9 mouse cellular contexts compared by ENCODE assay signal in genomic region chr9:71616185-71616584, GRCm38 (mm10). TPM values are rescaled to one million over a fixed set of nuclear protein-coding genes. Genes with fewer than 3 reads are reported as not detected.
A peak's percentile ranks its signal among the peaks of the same experiment; 100 is the strongest.
DNase-seq lines count a peak whose midpoint lies in the region; ATAC-seq and TF ChIP-seq lines count a peak whose summit lies in the region.
"Had no signal": no experiment of that assay in that cellular context is flagged by ENCODE, and none has a peak within 500 bp of the region (broad histone marks: within the 10 kb centered on the region; RNA-seq: fewer than 3 reads in every experiment).

No protein-coding gene starts in this region.

- no peaks in the 10 kb centered on the region for H3K4me1 ChIP-seq in cortical plate, adult 2 months (ENCODE audit: control insufficient read depth, insufficient read depth, low read length)
- H3K4me1 ChIP-seq in lung, embryonic 14.5 days (ENCODE audit: insufficient read depth), result no peaks in the 10 kb centered on the region
- H3K4me1 ChIP-seq: hindbrain, embryonic 15.5 days had no signal

- no peak overlapping the region for H3K9ac ChIP-seq in lung, embryonic 14.5 days
- H3K9ac ChIP-seq: hindbrain, embryonic 15.5 days had no signal

- 3% methylated on average over 3 of the region's 3 CpGs for WGBS in lung, embryonic 14.5 days

- H3K4me2 ChIP-seq in lung, embryonic 14.5 days, result no peak overlapping the region
- H3K4me2 ChIP-seq: hindbrain, embryonic 15.5 days had no signal

- H3K4me3 ChIP-seq in cortical plate, adult 2 months (ENCODE audit: insufficient read depth, low read length), result no peak overlapping the region
- no peak overlapping the region for H3K4me3 ChIP-seq in lung, embryonic 14.5 days (ENCODE audit: low read depth, low read length)
- H3K4me3 ChIP-seq: hindbrain, embryonic 15.5 days had no signal

- peak; percentile 65 for DNase-seq in CD4-positive helper T cell, adult 2 months (ENCODE audit: low read depth, low spot score)
- peak; percentile 86 for DNase-seq in R1 (ENCODE audit: low read depth, low spot score)
- DNase-seq in gastrocnemius, postnatal 4 days (ENCODE audit: low spot score in 2 of 2), result peak; percentile 61 to 79
- peak; percentile 89 to 91 for DNase-seq in kidney, postnatal 4 days
- peak; percentile 94 for DNase-seq in lung, embryonic 14.5 days
- DNase-seq in right cerebral cortex, postnatal 14 days, result peak; percentile 81
- DNase-seq in urinary bladder, postnatal 25 days (ENCODE audit: low spot score), result peak; percentile 83

- no peaks in the 10 kb centered on the region for H3K36me3 ChIP-seq in lung, embryonic 14.5 days (ENCODE audit: insufficient read depth)
- H3K36me3 ChIP-seq: hindbrain, embryonic 15.5 days had no signal

- peak; percentile 79 for TF ChIP-seq CTCF in cortical plate, adult 2 months (IDR thresholded peaks at IDR 0.05; ENCODE audit: extremely low read depth, insufficient read depth, low read length)
- TF ChIP-seq CTCF in lung, embryonic 14.5 days (IDR thresholded peaks at IDR 0.05; ENCODE audit: low read depth), result peak; percentile 95

- H3K27me3 ChIP-seq in lung, embryonic 14.5 days (ENCODE audit: insufficient read depth, low read length), result no peaks in the 10 kb centered on the region
- H3K27me3 ChIP-seq: hindbrain, embryonic 15.5 days had no signal

- no peaks in the 10 kb centered on the region for H3K9me3 ChIP-seq in lung, embryonic 14.5 days (ENCODE audit: low read depth, low read length)
- H3K9me3 ChIP-seq: hindbrain, embryonic 15.5 days had no signal

- peak; percentile 62; the same call in 1 of the 2 replicates for ATAC-seq in lung, embryonic 14.5 days (ENCODE audit: insufficient read depth)

- H3K27ac ChIP-seq in cortical plate, adult 2 months (ENCODE audit: insufficient read depth, low read length), result no peak overlapping the region
- H3K27ac ChIP-seq in lung, embryonic 14.5 days (ENCODE audit: low read depth), result no peak overlapping the region
- H3K27ac ChIP-seq: hindbrain, embryonic 15.5 days had no signal

- no peak for TF ChIP-seq POLR2A in cortical plate, adult 2 months (IDR thresholded peaks at IDR 0.05; ENCODE audit: extremely low read depth, insufficient read depth, low read length)

RNA-seq across cellular contexts. Expression of gene Myzap, which starts 24.0 kb away (rescaled TPM):
- polyA plus RNA-seq in cortical plate, adult 2 months (2012; rRNA removed), result 1.0 and 1.3 TPM in 2 replicates
- total RNA-seq in gastrocnemius, postnatal 4 days (2021), result 10 to 100 TPM; 25.0 to 33.2 TPM
- polyA plus RNA-seq in lung, embryonic 14.5 days (2014; fragmentation: Nextera tagmentation; extraction: Ambion mirVana), result 39.0 and 44.4 TPM in 2 replicates

Comparison
In these comparisons a context has a peak if more than half of its experiments do, and no peak if none do; other contexts are left out.
1. RNA of gene Myzap, which starts 24.0 kb away (polyA plus RNA-seq): 39.0 to 44.4 TPM in lung, embryonic 14.5 days; 1.0 to 1.3 TPM in cortical plate, adult 2 months; every median in the first group is over 10 times any median in the second.
2. Peak in every context shown above with its lines, with median percentiles within 50 percentile points of each other: DNase-seq.